Mouse (Mus musculus): ENCODE results near the gene Sesn3. TPM values are rescaled to one million over a fixed set of nuclear protein-coding genes. Genes with fewer than 3 reads are reported as not detected.

Gene Sesn3
- polyA plus RNA-seq, 1 experiment from 2014 or later = 14.5 TPM

Other genes with a start within 250 kb of the Sesn3 start
- gene Endod1, start 106.4 kb downstream of the Sesn3 start, polyA plus RNA-seq (2015; fragmentation: Nextera tagmentation; extraction: Ambion mirVana) = 25.8 and 27.4 TPM in 2 replicates
- 0.80 and 1.3 TPM in 2 replicates for gene Kdm4d, start 225.4 kb downstream of the Sesn3 start, polyA plus RNA-seq (2015; fragmentation: Nextera tagmentation; extraction: Ambion mirVana)
- gene Cwc15, start 225.6 kb downstream of the Sesn3 start, polyA plus RNA-seq (2015; fragmentation: Nextera tagmentation; extraction: Ambion mirVana) = 135 and 142 TPM in 2 replicates

Data from midbrain, embryonic 15.5 days (tissue).